Mouse (Mus musculus): ENCODE measurements around the gene Retnlb. TPM values are rescaled to one million over a fixed set of nuclear protein-coding genes. Genes with fewer than 3 reads are reported as not detected.

The Retnlb gene
- not detected in 2 replicates for polyA plus RNA-seq (2012; rRNA removed)

GRCm38 (mm10) chr16:48816695-48817094, at the start of gene Retnlb:
Retnlb (plus strand) TSS chr16:48816856.
- Histone ChIP-seq H3K27ac (ENCODE audit: insufficient read depth, low read length) (no peak within 1 kb of the TSS), H3K4me3 (ENCODE audit: insufficient read depth, low read length) (no peak within 1 kb of the TSS), H3K4me1 (ENCODE audit: control insufficient read depth, insufficient read depth, low read length) (no peaks in the 10 kb centered on the region)
- TF ChIP-seq POLR2A (IDR thresholded peaks at IDR 0.05; ENCODE audit: extremely low read depth, insufficient read depth, low read length), result no peak
- TF ChIP-seq CTCF (IDR thresholded peaks at IDR 0.05; ENCODE audit: extremely low read depth, insufficient read depth, low read length), result no peak

GRCm38 (mm10) chr16:48769183-48769582, 47.5 kb upstream of the Retnlb start:
- Histone ChIP-seq H3K4me1 (ENCODE audit: control insufficient read depth, insufficient read depth, low read length) (no peaks in the 10 kb centered on the region), H3K27ac (ENCODE audit: insufficient read depth, low read length) (no peak overlapping the region), H3K4me3 (ENCODE audit: insufficient read depth, low read length) (no peak overlapping the region)
- TF ChIP-seq CTCF (IDR thresholded peaks at IDR 0.05; ENCODE audit: extremely low read depth, insufficient read depth, low read length) (no peak), POLR2A (IDR thresholded peaks at IDR 0.05; ENCODE audit: extremely low read depth, insufficient read depth, low read length) (no peak)

- no peak within 1 kb of the TSS for H3K4me3 ChIP-seq (ENCODE audit: insufficient read depth, low read length)
- no peaks in the 10 kb centered on the region for H3K4me1 ChIP-seq (ENCODE audit: control insufficient read depth, insufficient read depth, low read length)
- TF ChIP-seq POLR2A (IDR thresholded peaks at IDR 0.05; ENCODE audit: extremely low read depth, insufficient read depth, low read length) (no peak), CTCF (IDR thresholded peaks at IDR 0.05; ENCODE audit: extremely low read depth, insufficient read depth, low read length) (no peak)
- H3K27ac ChIP-seq (ENCODE audit: insufficient read depth, low read length), result no peak within 1 kb of the TSS
These were observed 44.6 kb upstream of the Retnlb start, which contains the start of gene Trat1 for GRCm38 (mm10) chr16:48771971-48772445. Trat1 (minus strand) TSS chr16:48772021.

- Histone ChIP-seq H3K4me3 (ENCODE audit: insufficient read depth, low read length) (no peak overlapping the region), H3K4me1 (ENCODE audit: control insufficient read depth, insufficient read depth, low read length) (no peaks in the 10 kb centered on the region), H3K27ac (ENCODE audit: insufficient read depth, low read length) (no peak overlapping the region)
- TF ChIP-seq CTCF (IDR thresholded peaks at IDR 0.05; ENCODE audit: extremely low read depth, insufficient read depth, low read length) (no peak), POLR2A (IDR thresholded peaks at IDR 0.05; ENCODE audit: extremely low read depth, insufficient read depth, low read length) (no peak)
These were observed 39.4 kb upstream of the Retnlb start for GRCm38 (mm10) chr16:48777254-48777653.

- no peak for TF ChIP-seq POLR2A (IDR thresholded peaks at IDR 0.05; ENCODE audit: extremely low read depth, insufficient read depth, low read length)
- no peak for TF ChIP-seq CTCF (IDR thresholded peaks at IDR 0.05; ENCODE audit: extremely low read depth, insufficient read depth, low read length)
- Histone ChIP-seq H3K27ac (ENCODE audit: insufficient read depth, low read length) (no peak overlapping the region), H3K4me1 (ENCODE audit: control insufficient read depth, insufficient read depth, low read length) (no peaks in the 10 kb centered on the region), H3K4me3 (ENCODE audit: insufficient read depth, low read length) (no peak overlapping the region)
These were observed 30.4 kb upstream of the Retnlb start for GRCm38 (mm10) chr16:48786258-48786657.

GRCm38 (mm10) chr16:48788704-48789185, 27.9 kb upstream of the Retnlb start:
- no peak overlapping the region for H3K27ac ChIP-seq (ENCODE audit: insufficient read depth, low read length)
- TF ChIP-seq POLR2A (IDR thresholded peaks at IDR 0.05; ENCODE audit: extremely low read depth, insufficient read depth, low read length), result no peak
- no peak for TF ChIP-seq CTCF (IDR thresholded peaks at IDR 0.05; ENCODE audit: extremely low read depth, insufficient read depth, low read length)
- no peaks in the 10 kb centered on the region for H3K4me1 ChIP-seq (ENCODE audit: control insufficient read depth, insufficient read depth, low read length)
- no peak overlapping the region for H3K4me3 ChIP-seq (ENCODE audit: insufficient read depth, low read length)

GRCm38 (mm10) chr16:48798285-48798684, 18.4 kb upstream of the Retnlb start:
- no peak overlapping the region for H3K27ac ChIP-seq (ENCODE audit: insufficient read depth, low read length)
- TF ChIP-seq CTCF (IDR thresholded peaks at IDR 0.05; ENCODE audit: extremely low read depth, insufficient read depth, low read length) (no peak), POLR2A (IDR thresholded peaks at IDR 0.05; ENCODE audit: extremely low read depth, insufficient read depth, low read length) (no peak)
- no peaks in the 10 kb centered on the region for H3K4me1 ChIP-seq (ENCODE audit: control insufficient read depth, insufficient read depth, low read length)
- no peak overlapping the region for H3K4me3 ChIP-seq (ENCODE audit: insufficient read depth, low read length)

DNA sequence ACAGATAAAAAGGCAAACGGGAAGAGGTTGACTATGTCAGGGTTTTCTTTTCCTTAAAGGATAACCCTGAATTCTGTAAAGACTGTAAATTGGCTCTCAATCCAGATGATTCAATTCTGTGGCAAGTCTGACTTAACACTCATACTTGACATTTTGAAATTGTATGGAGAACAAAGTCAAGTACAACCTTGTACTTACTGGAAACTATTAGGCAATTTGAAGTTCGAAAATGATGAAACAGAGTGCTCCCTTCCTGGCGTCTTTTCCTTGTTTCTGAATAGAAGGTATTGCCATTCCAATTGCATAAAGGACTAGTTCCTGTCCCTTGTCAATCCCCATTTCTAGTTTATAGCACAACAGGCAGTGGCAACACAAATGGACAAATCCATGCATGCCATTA, 17.2 kb upstream of the Retnlb start:
- Histone ChIP-seq H3K4me3 (ENCODE audit: insufficient read depth, low read length) (no peak overlapping the region), H3K27ac (ENCODE audit: insufficient read depth, low read length) (no peak overlapping the region), H3K4me1 (ENCODE audit: control insufficient read depth, insufficient read depth, low read length) (no peaks in the 10 kb centered on the region)
- TF ChIP-seq CTCF (IDR thresholded peaks at IDR 0.05; ENCODE audit: extremely low read depth, insufficient read depth, low read length) (no peak), POLR2A (IDR thresholded peaks at IDR 0.05; ENCODE audit: extremely low read depth, insufficient read depth, low read length) (no peak)

DNA sequence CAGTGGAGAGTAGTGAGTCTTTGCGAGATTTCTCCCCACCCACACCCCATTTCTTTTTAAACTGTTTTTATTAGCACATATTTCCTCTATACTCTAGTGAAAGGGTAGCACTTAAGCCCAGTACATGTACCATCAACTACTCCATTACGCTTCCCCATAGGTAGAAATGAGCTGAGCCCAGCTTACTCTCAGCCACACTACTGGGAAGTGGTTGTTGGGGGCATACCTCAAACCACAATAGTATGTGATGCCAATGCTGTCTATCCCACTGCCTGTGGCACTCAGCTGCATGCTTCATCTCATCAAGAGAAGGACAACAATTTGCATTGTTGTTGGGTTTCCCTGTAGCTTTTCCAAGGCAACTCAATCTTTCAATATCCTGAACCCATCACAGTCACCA, 15.8 kb upstream of the Retnlb start:
- Histone ChIP-seq H3K4me3 (ENCODE audit: insufficient read depth, low read length) (no peak overlapping the region), H3K27ac (ENCODE audit: insufficient read depth, low read length) (no peak overlapping the region), H3K4me1 (ENCODE audit: control insufficient read depth, insufficient read depth, low read length) (no peaks in the 10 kb centered on the region)
- no peak for TF ChIP-seq POLR2A (IDR thresholded peaks at IDR 0.05; ENCODE audit: extremely low read depth, insufficient read depth, low read length)
- TF ChIP-seq CTCF (IDR thresholded peaks at IDR 0.05; ENCODE audit: extremely low read depth, insufficient read depth, low read length), result no peak

DNA sequence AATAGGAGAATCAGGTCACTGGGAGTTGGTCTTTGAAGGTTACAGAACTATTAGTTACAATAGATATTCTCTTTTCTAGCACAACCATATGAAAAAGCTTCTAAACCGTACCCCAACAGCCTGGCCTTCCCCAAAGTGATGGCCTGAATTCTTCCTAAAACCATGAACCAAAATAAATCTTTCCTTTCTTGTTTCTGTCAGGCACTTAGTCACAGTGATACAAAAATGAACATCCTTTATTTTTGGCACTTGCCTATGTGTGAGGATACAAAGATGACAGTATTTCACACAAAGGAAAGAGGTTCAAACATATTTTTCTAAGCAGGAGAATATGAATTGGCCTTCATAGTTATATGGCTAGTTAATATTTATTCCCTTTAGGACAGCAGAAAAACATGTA, 11.2 kb upstream of the Retnlb start:
- no peak for TF ChIP-seq CTCF (IDR thresholded peaks at IDR 0.05; ENCODE audit: extremely low read depth, insufficient read depth, low read length)
- no peak for TF ChIP-seq POLR2A (IDR thresholded peaks at IDR 0.05; ENCODE audit: extremely low read depth, insufficient read depth, low read length)

More for the DNA sequence above, 11.2 kb upstream of the Retnlb start:
- H3K27ac ChIP-seq (ENCODE audit: insufficient read depth, low read length), result no peak overlapping the region
- H3K4me1 ChIP-seq (ENCODE audit: control insufficient read depth, insufficient read depth, low read length), result no peaks in the 10 kb centered on the region
- H3K4me3 ChIP-seq (ENCODE audit: insufficient read depth, low read length), result no peak overlapping the region

Measured in cortical plate, adult 2 months (tissue).